Mouse (Mus musculus): ENCODE data around the gene Mlx.

Mlx gene

GRCm38 (mm10) chr11:101138536-101139181 lies 51.6 kb downstream of the Mlx start:
- no peak for DNase-seq (ENCODE audit: low read depth, low spot score)

GRCm38 (mm10) chr11:101140164-101140819 lies 53.2 kb downstream of the Mlx start:
- no peak for DNase-seq (ENCODE audit: low read depth, low spot score)

- DNase-seq (ENCODE audit: low read depth, low spot score): no peak
Observed at GRCm38 (mm10) chr11:101141088-101141487, 54.0 kb downstream of the Mlx start.
